Mouse (Mus musculus) E14TG2a.4 (cell line): Measurements from ENCODE around the gene Prrt1.

Source experiments
- CTCF ChIP-seq: conservative IDR thresholded peaks from 2 replicates; pipeline ENCODE4 v1.5.1; 2014; ENCODE audit warnings: low read length
- NANOG ChIP-seq: IDR thresholded peaks from 2 replicates; pipeline ENCODE4 v1.6.1; 2014; ENCODE audit warnings: borderline replicate concordance, low read length, mixed read lengths

- TF ChIP-seq CTCF (no peak), NANOG (no peak)
Observed at GRCm38 (mm10) chr17:34627093-34627942, 2.0 kb upstream of the Prrt1 start.
